Mouse (Mus musculus) liver, postnatal 0 days (tissue): Measurements from ENCODE around the gene Rasd2.

ENCODE experiments used
- CTCF ChIP-seq: sonication (generic); IDR thresholded peaks from 2 replicates; pipeline ENCODE4 v1.5.1; 2016; ENCODE audit warnings: antibody characterized with exemption, low read depth
- EP300 ChIP-seq: IDR thresholded peaks from 2 replicates; pipeline ENCODE4 v1.6.1; 2016; ENCODE audit warnings: antibody characterized with exemption, low read depth, mild to moderate bottlenecking

GRCm38 (mm10) chr8:75249186-75249585 is 35.4 kb downstream of the Rasd2 start:
- no peak for TF ChIP-seq CTCF
- TF ChIP-seq EP300, result no peak
